Mouse (Mus musculus): ENCODE results near the gene Abhd2.

Gene Abhd2

DNA sequence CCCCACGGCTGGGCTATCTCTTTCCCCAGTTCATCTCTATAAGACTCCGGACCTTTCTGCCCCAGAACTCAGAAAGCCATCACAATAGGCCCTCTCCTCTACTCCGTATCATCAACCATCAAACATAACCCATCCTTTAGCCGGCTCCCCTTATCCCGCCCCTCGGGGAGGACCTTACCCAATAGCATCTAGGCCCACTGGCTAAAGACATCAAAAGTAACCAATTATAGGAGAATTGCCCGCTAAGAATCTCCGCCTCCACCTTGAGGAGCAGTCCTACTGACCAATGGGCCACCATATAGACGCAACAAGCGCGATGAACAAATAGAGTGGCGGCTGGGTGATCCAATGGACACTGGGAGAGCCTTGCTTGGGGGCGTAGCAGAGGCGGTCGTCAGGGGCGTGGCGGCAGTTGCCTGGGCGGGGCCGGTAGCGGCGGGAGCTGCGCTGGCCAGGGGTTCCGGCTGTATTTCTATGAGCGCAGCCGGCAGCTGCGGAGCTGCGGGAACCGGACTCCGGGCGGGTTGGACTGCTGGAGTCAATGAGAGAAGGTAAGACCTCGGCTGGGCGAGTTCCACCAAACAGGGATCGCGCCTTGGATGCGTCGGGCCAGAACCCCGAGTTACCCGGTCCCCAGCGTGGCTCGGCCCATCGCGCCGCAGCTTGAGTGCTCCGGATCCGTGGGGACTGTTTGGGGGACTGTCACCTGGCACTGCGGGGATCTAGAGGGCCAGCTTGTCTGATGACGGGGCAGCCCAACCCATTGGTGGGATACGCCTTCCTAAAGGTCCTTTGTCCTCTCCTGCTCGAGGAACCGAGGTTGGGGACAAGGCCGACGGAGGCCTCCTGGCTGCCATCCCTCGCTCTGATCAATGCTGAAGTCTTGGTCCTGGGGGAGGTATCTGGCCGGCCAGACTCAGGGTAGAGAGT lies at the start of gene Abhd2:
Abhd2 (plus strand) TSS at position 411 of the 930 bp plus-strand sequence.
- peak; percentile 100 for DNase-seq (ENCODE audit: low spot score)

- DNase-seq (ENCODE audit: low spot score): no peak
Observed at GRCm38 (mm10) chr7:79225477-79225876, 47.5 kb upstream of the Abhd2 start.

GRCm38 (mm10) chr7:79226172-79226571 lies 46.8 kb upstream of the Abhd2 start:
- no peak for DNase-seq (ENCODE audit: low spot score)

DNA sequence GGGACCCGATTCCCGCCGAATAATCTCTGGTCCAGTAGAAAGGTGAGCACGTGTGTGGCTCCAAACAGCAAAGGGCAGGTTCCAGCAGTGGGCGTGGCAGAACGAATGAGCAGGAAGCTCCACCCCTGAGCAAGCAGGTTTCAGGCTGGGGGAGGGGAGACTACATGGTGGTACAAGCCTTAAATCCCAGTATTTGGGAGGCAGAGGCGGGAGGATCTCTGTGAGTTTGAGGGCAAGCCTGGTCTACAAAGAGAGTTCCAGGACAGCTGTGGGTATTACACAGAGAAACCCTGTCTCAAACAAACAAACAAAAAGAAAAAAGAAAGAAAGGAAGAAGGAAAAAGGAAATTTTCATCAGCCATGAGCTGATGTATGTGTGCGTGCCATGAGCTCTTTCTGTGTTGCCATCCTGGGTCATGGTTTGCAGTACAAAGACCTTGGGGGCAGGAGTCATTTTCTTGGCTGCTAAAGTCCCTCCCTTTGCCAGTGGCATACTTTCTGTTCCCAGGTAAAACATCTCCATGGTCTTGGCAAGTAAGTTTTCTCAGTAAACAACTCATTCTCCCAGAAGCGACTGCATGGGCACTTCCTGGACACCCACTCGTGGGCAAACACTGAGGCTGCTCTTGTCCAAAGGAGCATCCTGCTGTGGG lies 46.0 kb upstream of the Abhd2 start:
- DNase-seq (ENCODE audit: low spot score): no peak

- DNase-seq (ENCODE audit: low spot score): peak; percentile 86
Observed at GRCm38 (mm10) chr7:79228471-79228870, 44.5 kb upstream of the Abhd2 start.

GRCm38 (mm10) chr7:79231577-79231976 lies 41.4 kb upstream of the Abhd2 start:
- DNase-seq (ENCODE audit: low spot score): no peak

GRCm38 (mm10) chr7:79232048-79232447 lies 41.0 kb upstream of the Abhd2 start:
- DNase-seq (ENCODE audit: low spot score): no peak

GRCm38 (mm10) chr7:79238741-79239140 lies 34.3 kb upstream of the Abhd2 start:
- peak; percentile 58 for DNase-seq (ENCODE audit: low spot score)

- peak; percentile 19 for DNase-seq (ENCODE audit: low spot score)
Observed at GRCm38 (mm10) chr7:79241931-79242625, 30.9 kb upstream of the Abhd2 start.

- no peak for DNase-seq (ENCODE audit: low spot score)
Observed at GRCm38 (mm10) chr7:79243236-79243635, 29.8 kb upstream of the Abhd2 start.

DNA sequence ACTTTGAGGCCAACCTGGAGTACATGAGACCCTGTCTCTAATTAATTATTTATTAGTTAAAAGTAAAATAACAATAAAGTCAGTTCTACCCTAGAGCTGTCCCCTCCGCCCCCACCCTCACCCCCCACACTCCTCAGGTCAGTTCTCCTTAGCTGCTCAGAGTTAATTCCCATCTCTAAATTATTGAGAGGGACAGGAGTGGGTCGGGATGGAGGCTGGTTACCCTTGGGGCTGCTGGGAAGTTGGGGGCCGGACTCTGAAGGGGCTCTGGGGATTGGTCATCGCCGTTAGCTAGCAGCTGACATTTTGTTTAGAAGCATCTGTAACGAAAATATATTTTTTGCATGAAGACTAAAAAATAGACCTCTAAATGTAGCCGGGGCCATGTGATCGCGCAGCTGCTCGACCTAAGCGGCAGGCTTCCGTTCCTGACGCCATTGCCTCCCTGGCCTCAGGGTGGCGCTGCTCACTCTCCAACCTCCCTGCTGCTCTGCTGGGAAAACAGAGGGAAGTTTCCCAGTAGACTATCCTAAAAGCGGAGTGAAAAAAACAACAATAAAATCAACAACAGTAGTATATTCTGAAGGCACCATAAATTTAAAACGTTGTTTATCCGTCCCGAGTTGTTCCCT lies 26.8 kb upstream of the Abhd2 start:
- DNase-seq (ENCODE audit: low spot score): peak; percentile 78

GRCm38 (mm10) chr7:79247408-79247807 lies 25.6 kb upstream of the Abhd2 start:
- no peak for DNase-seq (ENCODE audit: low spot score)

- DNase-seq (ENCODE audit: low spot score): no peak
Observed at GRCm38 (mm10) chr7:79247881-79248389, 25.1 kb upstream of the Abhd2 start.

DNA sequence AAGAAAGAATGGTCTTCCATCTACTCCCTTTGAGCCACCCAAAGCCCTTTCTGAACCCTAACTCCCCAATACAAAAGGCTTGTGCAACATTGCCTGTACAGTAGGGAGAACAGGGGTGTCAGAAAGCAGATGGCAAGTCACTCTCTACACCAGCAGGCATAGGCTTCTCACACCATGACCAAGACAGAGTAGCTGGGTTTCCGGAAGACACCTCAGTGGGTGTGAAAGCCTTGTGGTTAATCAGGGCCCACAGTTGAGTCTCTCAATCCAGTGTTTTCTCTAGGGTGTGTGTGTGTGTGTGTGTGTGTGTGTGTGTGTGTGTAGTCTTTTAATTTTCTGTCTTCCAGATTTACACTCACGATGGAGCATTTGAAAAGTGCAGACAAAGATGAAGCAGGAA lies 23.4 kb upstream of the Abhd2 start:
- no peak for DNase-seq (ENCODE audit: low spot score)

GRCm38 (mm10) chr7:79254248-79254888 lies 18.6 kb upstream of the Abhd2 start:
- DNase-seq (ENCODE audit: low spot score): no peak

- DNase-seq (ENCODE audit: low spot score): no peak
Observed at GRCm38 (mm10) chr7:79255350-79255749, 17.6 kb upstream of the Abhd2 start.

- DNase-seq (ENCODE audit: low spot score): no peak
Observed at GRCm38 (mm10) chr7:79255752-79256151, 17.2 kb upstream of the Abhd2 start.

GRCm38 (mm10) chr7:79256716-79257115 lies 16.3 kb upstream of the Abhd2 start:
- DNase-seq (ENCODE audit: low spot score): no peak

DNA sequence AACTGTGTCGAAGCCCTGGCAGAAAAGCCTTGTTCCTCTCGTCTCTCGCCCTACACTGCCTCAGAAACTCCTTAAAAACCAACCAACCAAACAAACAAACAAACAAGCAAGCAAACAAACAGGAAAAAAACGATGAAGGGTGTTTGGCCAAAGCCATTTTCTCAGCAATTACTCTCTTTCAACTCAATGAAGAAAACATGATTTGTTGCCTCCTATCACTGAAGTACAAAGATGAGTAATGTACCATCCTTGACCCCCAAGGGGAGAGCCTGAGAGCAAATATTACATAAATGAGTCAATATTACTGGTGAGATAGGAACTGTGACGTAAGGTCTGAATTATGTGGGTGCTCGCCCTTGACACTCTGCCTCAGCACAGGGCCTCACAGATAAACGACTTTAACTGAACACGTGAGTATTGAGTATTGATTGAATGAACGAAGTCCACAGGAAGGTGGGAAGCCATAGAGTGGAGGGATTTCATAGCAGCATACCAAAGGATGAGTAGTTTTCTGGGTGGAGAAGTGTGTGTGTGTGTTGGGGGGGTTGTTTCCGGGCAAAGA lies 13.9 kb upstream of the Abhd2 start:
- DNase-seq (ENCODE audit: low spot score): no peak

DNA sequence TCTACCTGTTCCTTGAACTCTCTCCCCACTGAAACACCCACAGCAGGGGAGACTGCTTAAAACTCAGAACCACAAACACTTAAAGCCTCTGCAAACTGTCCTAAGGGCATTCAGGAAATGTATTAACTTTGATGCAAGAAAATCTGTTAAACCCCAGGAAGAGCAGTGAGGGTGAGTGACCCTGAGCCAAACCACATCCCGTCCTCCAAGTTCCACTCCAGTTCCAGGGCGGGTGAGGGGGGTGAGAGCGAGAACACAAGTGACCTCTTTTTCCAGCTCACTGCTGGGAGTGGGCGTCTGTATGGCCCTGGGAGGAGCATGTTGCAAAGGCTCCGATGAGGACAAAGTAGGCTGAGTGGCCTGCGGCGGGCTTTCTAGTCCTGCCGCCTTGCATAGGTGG lies 10.5 kb upstream of the Abhd2 start:
- DNase-seq (ENCODE audit: low spot score): no peak

GRCm38 (mm10) chr7:79263776-79264175 lies 9.2 kb upstream of the Abhd2 start:
- DNase-seq (ENCODE audit: low spot score): no peak

All from retina, embryonic 14.5 days (tissue).